Mouse (Mus musculus) ES-E14 (cell line): ENCODE data around the gene Cyba.

Source experiments
- CHD2 ChIP-seq: IDR thresholded peaks from 2 replicates; pipeline ENCODE4 v1.6.1; 2014; ENCODE audit warnings: mild to moderate bottlenecking, low read depth, low read length, inconsistent platforms
- MAFK ChIP-seq: IDR thresholded peaks from 2 replicates; pipeline ENCODE4 v1.6.1; 2014; ENCODE audit warnings: mild to moderate bottlenecking, low read depth, low read length, inconsistent platforms; ENCODE audit not compliant: insufficient read depth
- ZC3H11A ChIP-seq: IDR thresholded peaks from 2 replicates; pipeline ENCODE4 v1.6.1; 2012; ENCODE audit warnings: low read depth, mild to moderate bottlenecking, inconsistent platforms, low read length, borderline replicate concordance
- ZNF384 ChIP-seq: IDR thresholded peaks from 2 replicates; pipeline ENCODE4 v1.6.1; 2012; ENCODE audit warnings: low read depth, low read length, inconsistent platforms

- TF ChIP-seq MAFK (no peak), CHD2 (no peak), ZNF384 (no peak), ZC3H11A (no peak)
Observed at GRCm38 (mm10) chr8:122459218-122459900, 26.6 kb upstream of the Cyba start.
